Mouse (Mus musculus) midbrain, postnatal 0 days (tissue): ENCODE results near the gene Mgst2. TPM values are rescaled to one million over a fixed set of nuclear protein-coding genes. Genes with fewer than 3 reads are reported as not detected.

Experiments
- ATAC-seq: fragments of 200-750 bp; cut with Nextera tagmentation; 2 replicates; pipeline ENCODE4 v1.8.0; 2017; ENCODE audit warnings: moderate number of reproducible peaks, mild to moderate bottlenecking, moderate TSS enrichment, moderate library complexity; ENCODE audit not compliant: low FRiP score
- DNase-seq: peaks from one replicate; pipeline ENCODE4 v3.0.0-alpha.2; 2015; ENCODE audit warnings: low spot score
- H3K27ac ChIP-seq: fragments of 300-500 bp; sonication (generic); 2 replicates; pipeline ENCODE4 v1.5.1; 2014; ENCODE audit warnings: low read depth, mild to moderate bottlenecking, low read length, mixed read lengths
- H3K27me3 ChIP-seq: fragments of 300-500 bp; sonication (generic); 2 replicates; pipeline ENCODE4 v1.6.1; 2014; ENCODE audit warnings: low read length, control low read depth, mixed read lengths; ENCODE audit not compliant: insufficient read depth
- H3K36me3 ChIP-seq: fragments of 300-500 bp; sonication (generic); 2 replicates; pipeline ENCODE4 v1.6.1; 2014; ENCODE audit warnings: low read length, control low read depth, mixed read lengths; ENCODE audit not compliant: insufficient read depth
- H3K4me1 ChIP-seq: fragments of 300-500 bp; sonication (generic); 2 replicates; pipeline ENCODE4 v1.6.1; 2014; ENCODE audit warnings: mild to moderate bottlenecking, control low read depth, antibody characterized with exemption, low read length, mixed read lengths; ENCODE audit not compliant: insufficient read depth
- H3K4me2 ChIP-seq: fragments of 300-500 bp; sonication (generic); 2 replicates; pipeline ENCODE4 v1.6.1; 2014; ENCODE audit warnings: low read depth, mild to moderate bottlenecking, low read length, mixed read lengths; ENCODE audit not compliant: poor library complexity, severe bottlenecking
- H3K4me3 ChIP-seq: fragments of 300-500 bp; sonication (generic); 2 replicates; pipeline ENCODE4 v1.5.1; 2014; ENCODE audit warnings: low read depth, mild to moderate bottlenecking, low read length, moderate library complexity
- H3K9ac ChIP-seq: fragments of 300-500 bp; sonication (generic); replicated peaks from 2 replicates; pipeline ENCODE4 v1.6.1; 2014; ENCODE audit warnings: mild to moderate bottlenecking, low read length, moderate library complexity, mixed read lengths; ENCODE audit not compliant: poor library complexity, severe bottlenecking
- H3K9me3 ChIP-seq: fragments of 300-500 bp; sonication (generic); 2 replicates; pipeline ENCODE4 v1.6.1; 2016; ENCODE audit warnings: low read length, control low read depth
- CTCF ChIP-seq: IDR thresholded peaks from 2 replicates; pipeline ENCODE4 v1.5.1; 2016; ENCODE audit warnings: antibody characterized with exemption, mild to moderate bottlenecking
- WGBS: fragments of 180-500 bp; shearing (Covaris S2); extraction: QIAGEN DNeasy Blood & Tissue Kit; methylation state at CpG from one replicate; pipeline ENCODE4 v1.1.7; 2014; 5-methylcytosine and 5-hydroxymethylcytosine counted together
- polyA plus RNA-seq: library from polyadenylated mRNA; unstranded; fragments of >200 nt; fragmentation: Nextera tagmentation; extraction: Ambion mirVana; gene quantifications from 2 replicates; pipeline ENCODE4 v1.2.1, GENCODE M21; 2015
- total RNA-seq: library from RNA; depleted of rRNA; stranded (reverse); fragments of >200 nt; gene quantifications from 2 replicates; pipeline ENCODE4 v1.2.3, GENCODE M21; 2014

Gene Mgst2
- total and polyA plus RNA-seq, 2 experiments from 2014 or later, result 0.16 to 0.58 TPM

DNA sequence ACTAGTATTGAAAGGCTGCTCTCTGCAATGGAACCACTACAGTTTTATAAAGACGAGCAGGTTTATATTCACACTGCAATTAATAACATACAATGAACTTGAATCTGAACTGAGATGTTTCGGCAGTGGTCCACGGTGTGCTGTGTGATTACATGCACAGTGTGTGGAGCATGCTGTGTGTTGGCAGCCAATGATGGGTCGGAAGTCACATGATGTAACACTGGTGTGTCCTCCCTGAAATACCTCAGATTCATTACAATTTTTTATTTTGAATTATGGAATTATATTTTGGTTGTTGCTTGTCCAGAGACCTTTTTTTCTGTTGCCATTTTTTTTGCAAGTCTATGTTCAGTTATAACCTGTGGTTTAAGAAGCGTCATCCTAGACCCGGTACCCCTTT is 22.8 kb upstream of the Mgst2 start:
- Histone ChIP-seq H3K4me3 (no peak overlapping the region), H3K36me3 (no peaks in the 10 kb centered on the region), H3K9ac (no peak overlapping the region), H3K27ac (no peak overlapping the region), H3K4me2 (no peak overlapping the region), H3K27me3 (no peaks in the 10 kb centered on the region), H3K4me1 (no peaks in the 10 kb centered on the region), H3K9me3 (no peaks in the 10 kb centered on the region)
- no peak for TF ChIP-seq CTCF
- ATAC-seq (no peak), DNase-seq (no peak)
- WGBS, result 93% methylated on average over 6 of the region's 6 CpGs

DNA sequence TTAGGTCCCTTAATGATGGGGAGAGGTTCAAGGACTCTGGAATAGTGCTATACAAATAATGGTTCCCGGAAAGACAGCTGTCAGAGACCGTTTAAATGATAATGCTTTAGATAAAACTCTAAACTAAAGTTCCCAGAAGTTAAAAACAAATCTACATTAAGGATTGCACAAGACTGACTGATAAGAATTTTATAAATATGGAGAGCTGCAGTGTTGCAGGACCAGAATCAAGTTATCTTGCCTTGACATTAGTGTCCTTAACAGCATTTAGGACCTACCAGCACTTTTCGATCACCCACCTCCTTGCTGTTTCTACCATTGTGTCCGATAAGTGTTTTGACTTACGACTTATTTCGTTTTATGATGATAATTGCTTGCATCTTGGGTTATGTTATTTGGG is 21.9 kb upstream of the Mgst2 start:
- no peak overlapping the region for H3K4me2 ChIP-seq
- TF ChIP-seq CTCF, result no peak
- no peak for ATAC-seq
- H3K27me3 ChIP-seq, result no peaks in the 10 kb centered on the region
- no peaks in the 10 kb centered on the region for H3K4me1 ChIP-seq
- 94% methylated on average over 6 of the region's 6 CpGs for WGBS
- no peak for DNase-seq
- H3K4me3 ChIP-seq, result no peak overlapping the region
- no peak overlapping the region for H3K9ac ChIP-seq
- H3K27ac ChIP-seq, result no peak overlapping the region
- no peaks in the 10 kb centered on the region for H3K36me3 ChIP-seq
- H3K9me3 ChIP-seq, result no peaks in the 10 kb centered on the region

DNA sequence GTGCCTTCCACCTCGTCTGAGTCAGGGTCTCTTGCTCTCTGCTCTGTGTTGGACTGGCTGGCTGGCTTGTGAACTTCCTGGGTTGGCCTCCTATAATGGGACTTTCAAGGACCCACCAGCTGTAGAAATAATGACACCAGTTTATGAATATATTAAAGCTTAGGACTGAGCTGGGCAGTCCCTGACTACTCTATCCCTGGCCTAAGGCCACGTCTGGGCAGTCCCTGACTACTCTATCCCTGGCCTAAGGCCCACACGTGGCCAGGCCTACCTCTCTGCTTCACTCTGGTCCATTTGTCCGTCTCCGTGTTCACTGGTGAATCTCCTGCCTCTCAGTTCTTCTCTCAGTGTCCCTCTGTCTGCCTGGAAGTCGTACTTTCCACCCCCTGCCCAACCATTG is 14.7 kb upstream of the Mgst2 start:
- H3K36me3 ChIP-seq, result no peaks in the 10 kb centered on the region
- H3K9ac ChIP-seq, result no peak overlapping the region
- no peak overlapping the region for H3K4me2 ChIP-seq
- no peak for TF ChIP-seq CTCF
- H3K4me3 ChIP-seq, result no peak overlapping the region
- H3K9me3 ChIP-seq, result no peaks in the 10 kb centered on the region
- ATAC-seq (no peak), DNase-seq (no peak)
- no peaks in the 10 kb centered on the region for H3K27me3 ChIP-seq
- no peaks in the 10 kb centered on the region for H3K4me1 ChIP-seq
- H3K27ac ChIP-seq, result no peak overlapping the region
- 91% methylated on average over 6 of the region's 6 CpGs for WGBS

DNA sequence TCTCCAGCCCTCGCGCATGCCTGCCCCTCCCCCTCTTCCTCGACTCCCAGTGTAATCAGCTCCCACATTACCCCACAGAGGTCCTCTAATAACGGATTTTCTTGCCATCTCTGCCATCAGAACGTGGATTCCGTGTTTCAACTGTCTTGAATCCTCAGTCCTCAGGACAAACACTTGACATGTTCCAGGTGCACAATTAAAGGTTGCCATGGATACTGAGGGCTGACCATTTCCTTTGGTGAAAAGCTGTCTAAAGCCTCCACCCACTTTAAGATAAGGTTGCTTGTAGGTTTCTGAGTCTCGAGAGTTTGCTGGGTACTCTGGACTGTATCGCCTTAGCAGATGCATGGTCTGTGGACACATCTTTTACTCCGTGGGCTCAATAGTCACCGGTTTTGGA is 13.9 kb upstream of the Mgst2 start:
- Histone ChIP-seq H3K36me3 (no peaks in the 10 kb centered on the region), H3K9ac (no peak overlapping the region), H3K4me3 (no peak overlapping the region), H3K27ac (no peak overlapping the region), H3K27me3 (no peaks in the 10 kb centered on the region), H3K9me3 (no peaks in the 10 kb centered on the region), H3K4me1 (no peaks in the 10 kb centered on the region), H3K4me2 (no peak overlapping the region)
- DNase-seq (no peak), ATAC-seq (no peak)
- no peak for TF ChIP-seq CTCF
- WGBS, result 81% methylated on average over 10 of the region's 10 CpGs

- 88% methylated on average over 4 of the region's 4 CpGs for WGBS
- no peak for ATAC-seq
- TF ChIP-seq CTCF, result no peak
Measured at GRCm38 (mm10) chr3:51647356-51647755, 12.8 kb upstream of the Mgst2 start.

GRCm38 (mm10) chr3:51648037-51648664 is 12.0 kb upstream of the Mgst2 start:
- H3K9me3 ChIP-seq, result no peaks in the 10 kb centered on the region
- no peak overlapping the region for H3K9ac ChIP-seq
- H3K4me3 ChIP-seq, result no peak overlapping the region
- no peaks in the 10 kb centered on the region for H3K36me3 ChIP-seq
- peak overlapping the region; percentile 39 for H3K4me2 ChIP-seq
- peak; percentile 97 for TF ChIP-seq CTCF
- DNase-seq (peak; percentile 83), ATAC-seq (peak; percentile 50; the same call in 1 of the 2 replicates)
- WGBS, result 34% methylated on average over 15 of the region's 15 CpGs
- no peaks in the 10 kb centered on the region for H3K27me3 ChIP-seq
- no peaks in the 10 kb centered on the region; the same call in 1 of the 2 replicates for H3K4me1 ChIP-seq
- H3K27ac ChIP-seq, result no peak overlapping the region

More at GRCm38 (mm10) chr3:51647356-51647755, 12.8 kb upstream of the Mgst2 start:
- no peak overlapping the region for H3K27ac ChIP-seq
- no peaks in the 10 kb centered on the region for H3K27me3 ChIP-seq
- no peaks in the 10 kb centered on the region for H3K36me3 ChIP-seq
- no peak overlapping the region for H3K9ac ChIP-seq
- no peaks in the 10 kb centered on the region for H3K4me1 ChIP-seq
- no peak for DNase-seq
- H3K9me3 ChIP-seq, result no peaks in the 10 kb centered on the region
- no peak overlapping the region for H3K4me2 ChIP-seq
- H3K4me3 ChIP-seq, result no peak overlapping the region
